Mouse (Mus musculus) ES-E14 (cell line): Measurements from ENCODE around the gene Rad51b.

ENCODE experiments used
- HCFC1 ChIP-seq: IDR thresholded peaks from 2 replicates; pipeline ENCODE4 v1.6.1; 2012; ENCODE audit warnings: low read length, inconsistent platforms, borderline replicate concordance; ENCODE audit not compliant: insufficient read depth
- ZNF384 ChIP-seq: IDR thresholded peaks from 2 replicates; pipeline ENCODE4 v1.6.1; 2012; ENCODE audit warnings: low read depth, low read length, inconsistent platforms

- TF ChIP-seq HCFC1 = no peak
- no peak for TF ChIP-seq ZNF384
Measured at GRCm38 (mm10) chr12:79745225-79745624, 448.1 kb downstream of the Rad51b start.
